28 mouse cellular contexts compared by ENCODE assay signal in genomic region chr7:25530837-25531236, GRCm38 (mm10). TPM values are rescaled to one million over a fixed set of nuclear protein-coding genes. Genes with fewer than 3 reads are reported as not detected.
A peak's percentile ranks its signal among the peaks of the same experiment; 100 is the strongest.
DNase-seq lines count a peak whose midpoint lies in the region; ATAC-seq and TF ChIP-seq lines count a peak whose summit lies in the region.
"Had no signal": no experiment of that assay in that cellular context is flagged by ENCODE, and none has a peak within 500 bp of the region (broad histone marks: within the 10 kb centered on the region; RNA-seq: fewer than 3 reads in every experiment).

No protein-coding gene starts in this region.

- no peaks in the 10 kb centered on the region for H3K9me3 ChIP-seq in midbrain, postnatal 0 days (ENCODE audit: low read length)
- H3K9me3 ChIP-seq: G1E; heart, embryonic 10.5 days; hindbrain, embryonic 12.5 days; limb, embryonic 15.5 days; midbrain, embryonic 13.5 days; neural tube, embryonic 12.5 days had no signal

- no peak overlapping the region for H3K4me2 ChIP-seq in midbrain, postnatal 0 days (ENCODE audit: low read depth, low read length, poor library complexity, severe bottlenecking)
- H3K4me2 ChIP-seq: hindbrain, embryonic 12.5 days; limb, embryonic 15.5 days; lung, embryonic 14.5 days; midbrain, embryonic 13.5 days; neural tube, embryonic 12.5 days had no signal

- H3K4me3 ChIP-seq in gastrocnemius, adult 2 months = no peak overlapping the region
- H3K4me3 ChIP-seq in layer of hippocampus, adult 2 months = no peak overlapping the region
- no peak overlapping the region for H3K4me3 ChIP-seq in midbrain, postnatal 0 days (ENCODE audit: low read depth, low read length)
- H3K4me3 ChIP-seq: heart, embryonic 10.5 days; hindbrain, embryonic 12.5 days; limb, embryonic 15.5 days; megakaryocyte, embryonic 14.5 days; midbrain, embryonic 13.5 days; neural tube, embryonic 12.5 days had no signal

- no peak for DNase-seq in gastrocnemius, adult 2 months
- DNase-seq in gastrocnemius, adult 18-20 months (ENCODE audit: low spot score) = no peak
- no peak for DNase-seq in layer of hippocampus, adult 2 months (ENCODE audit: low spot score in 2 of 2)
- no peak for DNase-seq in layer of hippocampus, adult 9-10 months (ENCODE audit: low spot score)
- peak; percentile 91 for DNase-seq in ZHBTc4 (ENCODE audit: low read depth, low spot score)
- no peak for DNase-seq in midbrain, postnatal 0 days (ENCODE audit: low spot score)
- no peak for DNase-seq in right cerebral cortex, postnatal 36 days (ENCODE audit: low spot score in 2 of 2)
- DNase-seq: adrenal gland, postnatal 10 days; cerebellum, adult 2 months; cerebellum, postnatal 36 days; gastrocnemius, postnatal 25 days; kidney, adult 8-10 months; kidney, postnatal 10 days; lung, embryonic 14.5 days; lung, postnatal 36 days; right cerebral cortex, postnatal 14 days; thymus, postnatal 25 days had no signal

- TF ChIP-seq CTCF in gastrocnemius, adult 2 months (IDR thresholded peaks at IDR 0.05) = no peak
- TF ChIP-seq CTCF in layer of hippocampus, adult 2 months (conservative IDR thresholded peaks at IDR 0.05) = no peak
- no peak for TF ChIP-seq CTCF in midbrain, postnatal 0 days (IDR thresholded peaks at IDR 0.05)

- H3K36me3 ChIP-seq in midbrain, postnatal 0 days (ENCODE audit: insufficient read depth, low read length) = no peaks in the 10 kb centered on the region
- H3K36me3 ChIP-seq: G1E; heart, embryonic 10.5 days; hindbrain, embryonic 12.5 days; limb, embryonic 15.5 days; midbrain, embryonic 13.5 days; neural tube, embryonic 12.5 days had no signal

- intact Hi-C loops in gastrocnemius, adult 2 months (cut with DNase I) = no loop called here

- no peaks in the 10 kb centered on the region for H3K27me3 ChIP-seq in midbrain, postnatal 0 days (ENCODE audit: insufficient read depth, low read length)
- H3K27me3 ChIP-seq: hindbrain, embryonic 12.5 days; limb, embryonic 15.5 days; midbrain, embryonic 13.5 days; neural tube, embryonic 12.5 days; Patski had no signal

- 76% methylated on average over 2 of the region's 2 CpGs for WGBS in midbrain, postnatal 0 days

- no peak overlapping the region for H3K9ac ChIP-seq in midbrain, postnatal 0 days (replicated peaks; ENCODE audit: low read length, poor library complexity, severe bottlenecking)
- H3K9ac ChIP-seq: hindbrain, embryonic 12.5 days; limb, embryonic 15.5 days; liver, embryonic 14.5 days; lung, embryonic 14.5 days; midbrain, embryonic 13.5 days; neural tube, embryonic 12.5 days had no signal

- H3K27ac ChIP-seq in gastrocnemius, adult 2 months = peak overlapping the region; percentile 59; the same call in 1 of the 2 replicates
- peak overlapping the region; percentile 48 for H3K27ac ChIP-seq in layer of hippocampus, adult 2 months
- H3K27ac ChIP-seq in midbrain, postnatal 0 days (ENCODE audit: low read depth, low read length) = no peak overlapping the region
- H3K27ac ChIP-seq: heart, embryonic 10.5 days; hindbrain, embryonic 12.5 days; limb, embryonic 15.5 days; liver, embryonic 14.5 days; midbrain, embryonic 13.5 days; neural tube, embryonic 12.5 days had no signal

- no peak for ATAC-seq in midbrain, postnatal 0 days (ENCODE audit: low FRiP score)
- ATAC-seq: forebrain, embryonic 16.5 days; midbrain, embryonic 13.5 days; Patski had no signal

- H3K4me1 ChIP-seq in midbrain, postnatal 0 days (ENCODE audit: insufficient read depth, low read length) = no peaks in the 10 kb centered on the region
- H3K4me1 ChIP-seq: heart, embryonic 10.5 days; hindbrain, embryonic 12.5 days; limb, embryonic 15.5 days; midbrain, embryonic 13.5 days; neural tube, embryonic 12.5 days had no signal

RNA-seq across cellular contexts. Expression of gene Ceacam2, which starts 8.8 kb away (rescaled TPM):
- total RNA-seq in gastrocnemius, adult 2 months (2021) = 1 to 10 TPM in 1 of 2 experiments, under 1 TPM in 1; 0.43 to 1.4 TPM
- total RNA-seq in gastrocnemius, adult 18-20 months (2021) = 1 to 10 TPM in 1 of 2 experiments, under 1 TPM in 1; 0.46 to 1.1 TPM
- total RNA-seq in layer of hippocampus, adult 2 months (2021) = under 1 TPM; 0.20 to 0.67 TPM
- not detected in 2 replicates for total RNA-seq in midbrain, postnatal 0 days (2014; rRNA removed)
- not detected in 2 replicates for polyA plus RNA-seq in midbrain, postnatal 0 days (2015; fragmentation: Nextera tagmentation; extraction: Ambion mirVana)
- polyA plus RNA-seq: G1E; heart, embryonic 10.5 days; heart, postnatal 0 days; hindbrain, embryonic 12.5 days; limb, embryonic 15.5 days; lung, embryonic 14.5 days; midbrain, embryonic 13.5 days; neural tube, embryonic 12.5 days had no signal

RNA-seq across cellular contexts. Expression of gene Ceacam1, which starts 53.4 kb away (rescaled TPM):
- total RNA-seq in gastrocnemius, adult 2 months (2021) = 1 to 10 TPM; 4.0 to 6.2 TPM
- 1 to 10 TPM; 2.7 to 4.4 TPM for total RNA-seq in gastrocnemius, adult 18-20 months (2021)
- total RNA-seq in layer of hippocampus, adult 2 months (2021) = 1 to 10 TPM; 3.2 to 4.2 TPM
- 1.4 and 2.9 TPM in 2 replicates for total RNA-seq in midbrain, postnatal 0 days (2014; rRNA removed)
- polyA plus RNA-seq in midbrain, postnatal 0 days (2015; fragmentation: Nextera tagmentation; extraction: Ambion mirVana) = 0.84 and 0.94 TPM in 2 replicates
- polyA plus RNA-seq: G1E had no signal
